Mouse (Mus musculus) left cerebral cortex, postnatal 36 days (tissue): ENCODE data around the gene Gnpat. TPM values are rescaled to one million over a fixed set of nuclear protein-coding genes. Genes with fewer than 3 reads are reported as not detected.

ENCODE experiments used
- DNase-seq, 2 experiments: peaks; one replicate each; pipeline ENCODE4 v3.0.0; 2021 to 2022; ENCODE audit warnings: low spot score in 2 of 2, mixed read lengths in 1 of 2
- intact Hi-C: fragments of 180-260 bp; cut with DNase I; formaldehyde crosslinking; loops from one replicate; pipeline ENCODE4 v1.15.1; 2025
- total RNA-seq, 2 experiments: library from RNA; stranded (reverse); gene quantifications; 2 replicates each; pipeline ENCODE4 v1.2.3; 2021

The Gnpat gene
- total RNA-seq, 2 experiments from 2014 or later = 47.4 to 57.8 TPM

GRCm38 (mm10) chr8:124896632-124897385 is 34.0 kb downstream of the Gnpat start:
- intact Hi-C loops = loop anchor here (1.0 to 5.0 kb wide), 3 partner anchors 52 to 145 kb away; partner anchors contain the start of genes Egln1 and Tsnax
- DNase-seq = peak; percentile 69 to 76

- DNase-seq = peak; percentile 97 to 99
- intact Hi-C loops = loop anchor here (5.0 kb wide), 2 partner anchors 115 to 145 kb away; partner anchors contain the start of gene Tsnax
Measured at GRCm38 (mm10) chr8:124897386-124898250, 34.8 kb downstream of the Gnpat start, which contains the start of the genes Exoc8 and Sprtn. Gene Exoc8 (minus strand): TSS chr8:124897705. Gene Sprtn (plus strand): TSS chr8:124897886.

- DNase-seq = no peak
- intact Hi-C loops = loop anchor here (5.0 kb wide), 2 partner anchors 114 to 144 kb away; partner anchors contain the start of gene Tsnax
Measured at GRCm38 (mm10) chr8:124898251-124898905, 35.5 kb downstream of the Gnpat start.

GRCm38 (mm10) chr8:124903198-124903597 is 40.4 kb downstream of the Gnpat start:
- intact Hi-C loops = no loop called here
- no peak for DNase-seq

GRCm38 (mm10) chr8:124905482-124905881 is 42.6 kb downstream of the Gnpat start:
- intact Hi-C loops = no loop called here
- no peak for DNase-seq

- intact Hi-C loops = no loop called here
- no peak for DNase-seq
Measured at GRCm38 (mm10) chr8:124909936-124910335, 47.1 kb downstream of the Gnpat start.

- intact Hi-C loops = no loop called here
- DNase-seq = no peak
Measured at GRCm38 (mm10) chr8:124910349-124910748, 47.5 kb downstream of the Gnpat start.

- intact Hi-C loops = no loop called here
- no peak for DNase-seq
Measured at GRCm38 (mm10) chr8:124911938-124912872, 49.4 kb downstream of the Gnpat start.

- intact Hi-C loops = no loop called here
- DNase-seq = no peak
Measured at GRCm38 (mm10) chr8:124914061-124914460, 51.2 kb downstream of the Gnpat start.

- no peak for DNase-seq
- intact Hi-C loops = no loop called here
Measured at GRCm38 (mm10) chr8:124917741-124918484, 55.1 kb downstream of the Gnpat start.

GRCm38 (mm10) chr8:124921369-124922279 is 58.8 kb downstream of the Gnpat start:
- intact Hi-C loops = no loop called here
- DNase-seq = no peak

GRCm38 (mm10) chr8:124922490-124923089 is 59.8 kb downstream of the Gnpat start:
- intact Hi-C loops = no loop called here

GRCm38 (mm10) chr8:124923971-124924652 is 61.3 kb downstream of the Gnpat start:
- no peak for DNase-seq
- intact Hi-C loops = no loop called here

More at GRCm38 (mm10) chr8:124922490-124923089, 59.8 kb downstream of the Gnpat start:
- no peak for DNase-seq

- intact Hi-C loops = no loop called here
Measured at GRCm38 (mm10) chr8:124925544-124926266, 62.9 kb downstream of the Gnpat start.

GRCm38 (mm10) chr8:124926351-124926771 is 63.5 kb downstream of the Gnpat start:
- intact Hi-C loops = no loop called here
- DNase-seq = no peak

More at GRCm38 (mm10) chr8:124925544-124926266, 62.9 kb downstream of the Gnpat start:
- DNase-seq = no peak
